Mouse (Mus musculus) forebrain, embryonic 11.5 days (tissue): Measurements from ENCODE around the gene Kras. TPM values are rescaled to one million over a fixed set of nuclear protein-coding genes. Genes with fewer than 3 reads are reported as not detected.
A peak's percentile ranks its signal among the peaks of the same experiment; 100 is the strongest.

Experiments
- ATAC-seq: fragments of 200-750 bp; cut with Nextera tagmentation; replicated peaks from 2 replicates; pipeline ENCODE4 v1.8.0; 2017; ENCODE audit warnings: moderate TSS enrichment; ENCODE audit not compliant: low FRiP score
- DNase-seq: peaks from one replicate; pipeline ENCODE4 v3.0.0-alpha.2; 2017; ENCODE audit warnings: low spot score
- H3K27ac ChIP-seq: fragments of 300-500 bp; sonication (generic); 2 replicates; pipeline ENCODE4 v1.5.1; 2014; ENCODE audit warnings: low read depth, low read length
- H3K27me3 ChIP-seq: fragments of 300-500 bp; sonication (generic); 2 replicates; pipeline ENCODE4 v1.6.1; 2014; ENCODE audit warnings: mild to moderate bottlenecking, low read length, mixed read lengths; ENCODE audit not compliant: control insufficient read depth, insufficient read depth
- H3K36me3 ChIP-seq: fragments of 300-500 bp; sonication (generic); 2 replicates; pipeline ENCODE4 v1.6.1; 2014; ENCODE audit warnings: mild to moderate bottlenecking, low read length, moderate library complexity, mixed read lengths; ENCODE audit not compliant: control insufficient read depth, insufficient read depth
- H3K4me1 ChIP-seq: fragments of 300-500 bp; sonication (generic); replicated peaks from 2 replicates; pipeline ENCODE4 v1.6.1; 2014; ENCODE audit warnings: low read length, mixed read lengths; ENCODE audit not compliant: control insufficient read depth, insufficient read depth
- H3K4me2 ChIP-seq: fragments of 300-500 bp; sonication (generic); 2 replicates; pipeline ENCODE4 v1.6.1; 2014; ENCODE audit warnings: low read depth, mild to moderate bottlenecking, low read length, moderate library complexity, mixed read lengths; ENCODE audit not compliant: severe bottlenecking
- H3K4me3 ChIP-seq: fragments of 300-500 bp; sonication (generic); 2 replicates; pipeline ENCODE4 v1.5.1; 2014; ENCODE audit warnings: low read depth, low read length
- H3K9ac ChIP-seq: fragments of 300-500 bp; sonication (generic); 2 replicates; pipeline ENCODE4 v1.6.1; 2014; ENCODE audit warnings: low read length
- H3K9me3 ChIP-seq: fragments of 300-500 bp; sonication (generic); 2 replicates; pipeline ENCODE4 v1.6.1; 2016; ENCODE audit warnings: low read length, mixed read lengths; ENCODE audit not compliant: control insufficient read depth
- WGBS: fragments of 180-500 bp; shearing (Covaris S2); extraction: QIAGEN DNeasy Blood & Tissue Kit; methylation state at CpG from one replicate; pipeline ENCODE4 v1.1.7; 2014; 5-methylcytosine and 5-hydroxymethylcytosine counted together
- polyA plus RNA-seq: library from polyadenylated mRNA; unstranded; fragments of >200 nt; fragmentation: Nextera tagmentation; extraction: Ambion mirVana; gene quantifications from 2 replicates; pipeline ENCODE4 v1.2.1, GENCODE M21; 2014

Gene Kras
- polyA plus RNA-seq, 1 experiment from 2014 or later, result 144 TPM

GRCm38 (mm10) chr6:145277138-145277763 is 27.2 kb upstream of the Kras start:
- Histone ChIP-seq H3K27me3 (no peaks in the 10 kb centered on the region), H3K4me2 (no peak overlapping the region), H3K36me3 (no peaks in the 10 kb centered on the region), H3K9ac (no peak overlapping the region), H3K9me3 (no peaks in the 10 kb centered on the region), H3K27ac (no peak overlapping the region), H3K4me1 (peaks cover 6% of the 10 kb centered on the region; the same call in 1 of the 2 replicates), H3K4me3 (no peak overlapping the region)
- WGBS, result 53% methylated on average over 9 of the region's 9 CpGs
- no peak for ATAC-seq
- DNase-seq, result no peak

DNA sequence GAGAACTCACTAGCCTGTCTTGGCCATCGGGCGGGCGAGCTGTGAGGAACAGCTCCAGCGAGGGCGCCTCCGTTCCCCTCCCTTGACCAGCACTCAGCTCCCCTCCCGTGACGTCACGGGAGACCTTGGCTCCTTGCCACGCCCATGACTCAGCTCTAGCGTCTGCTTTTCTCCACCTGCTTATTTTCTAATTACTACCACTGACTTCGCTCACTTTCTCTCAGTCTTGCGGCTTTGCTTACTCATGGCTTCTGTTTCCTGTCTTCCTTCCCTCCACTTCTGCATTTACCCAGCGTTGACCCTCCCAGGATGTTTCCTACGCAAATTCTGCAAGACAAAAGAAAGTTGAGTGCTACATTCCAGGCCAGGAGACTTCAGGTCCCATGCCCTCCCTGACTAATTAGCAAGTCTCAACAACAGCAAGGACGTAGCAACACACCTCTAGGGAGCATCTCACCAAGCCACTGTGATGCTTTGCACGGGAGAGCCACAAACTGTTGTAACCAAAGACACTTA is 26.3 kb upstream of the Kras start:
- ATAC-seq, result peak; percentile 72
- peak; percentile 83 for DNase-seq

GRCm38 (mm10) chr6:145275586-145276219 is 25.7 kb upstream of the Kras start:
- Histone ChIP-seq H3K27ac (no peak overlapping the region), H3K4me1 (peaks cover 6% of the 10 kb centered on the region; the same call in 1 of the 2 replicates), H3K4me3 (peak overlapping the region; percentile 6; the same call in 1 of the 2 replicates), H3K36me3 (no peaks in the 10 kb centered on the region), H3K27me3 (no peaks in the 10 kb centered on the region), H3K9ac (peak overlapping the region; percentile 6; the same call in 1 of the 2 replicates), H3K9me3 (no peaks in the 10 kb centered on the region), H3K4me2 (peak overlapping the region; percentile 42; the same call in 1 of the 2 replicates)
- DNase-seq (no peak), ATAC-seq (no peak)
- WGBS, result 51% methylated on average over 6 of the region's 6 CpGs

More for the DNA sequence above, 26.3 kb upstream of the Kras start:
- H3K4me1 ChIP-seq, result peaks cover 6% of the 10 kb centered on the region; the same call in 1 of the 2 replicates
- H3K9ac ChIP-seq, result peak overlapping the region; percentile 20; the same call in 1 of the 2 replicates
- no peak overlapping the region for H3K27ac ChIP-seq
- H3K27me3 ChIP-seq, result no peaks in the 10 kb centered on the region
- peak overlapping the region; percentile 6; the same call in 1 of the 2 replicates for H3K4me3 ChIP-seq
- peak overlapping the region; percentile 42 for H3K4me2 ChIP-seq
- 5% methylated on average over 17 of the region's 17 CpGs for WGBS
- H3K9me3 ChIP-seq, result no peaks in the 10 kb centered on the region
- H3K36me3 ChIP-seq, result no peaks in the 10 kb centered on the region

DNA sequence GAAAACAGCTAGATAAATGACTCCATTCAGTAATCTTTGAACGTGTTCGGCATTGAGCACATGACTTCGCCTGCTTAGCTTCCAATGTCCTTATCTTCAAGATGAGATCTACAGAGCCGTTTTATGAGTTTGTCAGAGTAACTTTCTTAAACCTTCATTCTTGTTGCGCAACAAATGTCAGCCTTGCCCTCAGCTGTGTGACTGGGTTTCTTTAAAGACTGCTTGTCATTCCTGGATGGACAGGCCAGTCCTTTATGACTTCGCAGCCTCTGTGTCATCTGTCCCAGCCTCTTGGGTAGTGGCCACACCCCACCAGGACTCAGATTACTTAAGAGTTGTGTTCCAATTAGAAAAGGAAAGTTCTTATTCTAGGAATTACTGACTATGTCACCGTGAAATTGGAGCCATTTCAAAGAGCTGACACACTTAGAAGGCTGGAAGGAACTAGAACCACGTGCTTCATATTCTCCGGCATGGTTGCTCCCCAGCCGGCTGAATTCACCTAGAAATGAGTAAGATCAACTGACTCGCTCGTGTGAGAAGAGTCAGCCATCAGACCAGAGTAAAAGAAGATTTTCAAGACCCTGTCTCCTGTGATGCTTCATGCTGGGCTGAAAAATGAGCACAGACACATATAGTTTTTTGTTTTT is 24.1 kb upstream of the Kras start:
- no peak overlapping the region for H3K4me2 ChIP-seq
- H3K27ac ChIP-seq, result no peak overlapping the region
- no peaks in the 10 kb centered on the region for H3K36me3 ChIP-seq
- no peaks in the 10 kb centered on the region for H3K27me3 ChIP-seq
- no peak overlapping the region for H3K9ac ChIP-seq
- WGBS, result 81% methylated on average over 12 of the region's 12 CpGs
- DNase-seq (no peak), ATAC-seq (no peak)
- peaks cover 6% of the 10 kb centered on the region; the same call in 1 of the 2 replicates for H3K4me1 ChIP-seq
- no peaks in the 10 kb centered on the region for H3K9me3 ChIP-seq
- H3K4me3 ChIP-seq, result no peak overlapping the region

GRCm38 (mm10) chr6:145272142-145272937 is 22.3 kb upstream of the Kras start:
- Histone ChIP-seq H3K27ac (no peak overlapping the region), H3K27me3 (no peaks in the 10 kb centered on the region), H3K36me3 (no peaks in the 10 kb centered on the region), H3K9me3 (no peaks in the 10 kb centered on the region), H3K9ac (no peak overlapping the region), H3K4me2 (no peak overlapping the region), H3K4me3 (no peak overlapping the region), H3K4me1 (peaks cover 6% of the 10 kb centered on the region; the same call in 1 of the 2 replicates)
- WGBS, result 88% methylated on average over 10 of the region's 10 CpGs
- ATAC-seq, result no peak
- DNase-seq, result no peak

DNA sequence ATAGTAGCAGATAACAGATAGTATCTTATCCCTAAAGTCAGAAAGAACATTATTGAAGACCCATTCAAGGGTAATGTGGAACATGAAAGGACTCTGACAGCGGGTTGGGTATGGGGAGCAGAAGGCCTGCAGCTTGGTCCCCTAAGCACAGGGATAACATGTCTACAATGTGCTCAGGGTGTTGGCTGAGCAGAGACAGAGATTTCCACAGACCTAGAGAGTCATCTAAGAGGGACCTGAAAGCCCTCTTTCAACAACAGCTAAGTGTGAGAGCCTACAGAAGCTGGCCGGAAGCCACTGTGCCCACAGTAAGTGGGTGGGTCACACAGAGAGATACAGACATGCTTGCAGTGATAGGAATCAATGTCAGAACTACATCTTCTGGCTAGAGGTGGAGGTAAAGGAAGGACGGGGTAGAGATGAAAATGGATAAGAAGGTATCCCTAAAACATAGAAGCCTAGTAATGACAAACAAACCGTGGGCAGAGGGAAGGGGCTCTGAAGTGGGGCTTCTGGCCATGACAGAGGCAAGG is 19.3 kb upstream of the Kras start:
- H3K9ac ChIP-seq, result no peak overlapping the region
- no peaks in the 10 kb centered on the region for H3K9me3 ChIP-seq
- H3K4me2 ChIP-seq, result no peak overlapping the region
- H3K27ac ChIP-seq, result no peak overlapping the region
- ATAC-seq, result no peak
- no peaks in the 10 kb centered on the region for H3K4me1 ChIP-seq
- no peak overlapping the region for H3K4me3 ChIP-seq
- no peak for DNase-seq
- H3K27me3 ChIP-seq, result no peaks in the 10 kb centered on the region
- WGBS, result 91% methylated on average over 4 of the region's 4 CpGs
- H3K36me3 ChIP-seq, result no peaks in the 10 kb centered on the region

- whole genome bisulfite sequencing, result 89% methylated on average over 6 of the region's 6 CpGs
- Histone ChIP-seq H3K4me1 (no peaks in the 10 kb centered on the region), H3K36me3 (no peaks in the 10 kb centered on the region), H3K9ac (no peak overlapping the region), H3K4me2 (no peak overlapping the region), H3K4me3 (no peak overlapping the region), H3K27ac (no peak overlapping the region), H3K9me3 (no peaks in the 10 kb centered on the region), H3K27me3 (no peaks in the 10 kb centered on the region)
- ATAC-seq, result no peak
- DNase-seq, result no peak
These were observed 17.7 kb upstream of the Kras start for GRCm38 (mm10) chr6:145267692-145268091.

DNA sequence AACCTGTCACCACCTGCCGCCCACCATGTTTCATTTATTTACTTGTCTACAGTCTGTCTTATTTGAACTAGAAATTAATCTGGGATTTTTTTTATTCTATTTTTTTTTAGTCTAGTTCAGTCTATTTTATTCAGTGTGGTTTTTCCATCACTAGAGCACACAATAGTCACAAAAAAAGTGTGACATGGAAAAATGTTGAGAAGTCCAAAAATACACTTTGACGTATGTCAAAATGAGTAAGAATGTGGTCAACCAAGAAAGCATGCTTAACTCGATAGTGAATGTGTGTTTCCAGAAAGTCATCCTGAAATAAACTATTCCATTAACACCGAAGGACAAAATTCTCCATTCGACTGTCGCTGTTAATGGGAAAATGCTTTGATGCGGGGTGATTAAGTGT is 12.3 kb upstream of the Kras start:
- Histone ChIP-seq H3K4me1 (no peaks in the 10 kb centered on the region; the same call in 1 of the 2 replicates), H3K27me3 (no peaks in the 10 kb centered on the region), H3K36me3 (no peaks in the 10 kb centered on the region), H3K4me2 (no peak overlapping the region), H3K9ac (no peak overlapping the region), H3K9me3 (no peaks in the 10 kb centered on the region), H3K27ac (no peak overlapping the region), H3K4me3 (no peak overlapping the region)
- no peak for DNase-seq
- ATAC-seq, result no peak
- 80% methylated on average over 7 of the region's 7 CpGs for WGBS
